In the genomic region with DNA sequence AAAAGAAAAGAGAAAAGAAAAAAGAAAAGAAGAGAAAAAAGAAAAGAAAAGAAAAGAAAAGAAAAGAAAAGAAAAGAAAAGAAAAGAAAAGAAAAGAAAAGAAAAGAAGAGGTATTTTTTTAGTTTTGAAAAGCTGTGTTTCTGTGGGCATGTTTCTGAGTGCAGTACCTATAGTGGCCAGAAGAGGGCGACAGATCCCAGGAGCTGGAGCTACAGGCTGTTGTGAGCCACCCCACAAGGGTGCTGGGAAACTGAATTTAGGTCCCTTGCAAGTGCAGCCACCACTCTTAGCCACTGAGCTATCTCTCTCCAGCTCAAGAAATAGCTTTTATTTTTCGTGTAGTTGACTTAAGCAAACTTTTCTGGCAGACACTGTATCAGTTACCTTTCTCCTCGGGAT, we compare ENCODE assay signal across 10 mouse cellular contexts. TPM values are rescaled to one million over a fixed set of nuclear protein-coding genes. Genes with fewer than 3 reads are reported as not detected.
DNase-seq lines count a peak whose midpoint lies in the region; ATAC-seq and TF ChIP-seq lines count a peak whose summit lies in the region.
"Had no signal": no experiment of that assay in that cellular context is flagged by ENCODE, and none has a peak within 500 bp of the region (broad histone marks: within the 10 kb centered on the region; RNA-seq: fewer than 3 reads in every experiment).

No protein-coding gene starts in this region.

- H3K9ac ChIP-seq in forebrain, embryonic 15.5 days (replicated peaks): no peak overlapping the region
- H3K9ac ChIP-seq: heart, embryonic 13.5 days; midbrain, embryonic 12.5 days had no signal

- TF ChIP-seq CTCF in lung, adult 2 months (IDR thresholded peaks at IDR 0.05; ENCODE audit: insufficient read depth, low read length): peak; percentile 71
- peak; percentile 72 for TF ChIP-seq CTCF in brain, embryonic 14.5 days (IDR thresholded peaks at IDR 0.05; ENCODE audit: borderline replicate concordance, extremely low read depth, insufficient read depth, insufficient read length)

- H3K9me3 ChIP-seq in forebrain, embryonic 15.5 days: no peaks in the 10 kb centered on the region
- H3K9me3 ChIP-seq: heart, embryonic 13.5 days; midbrain, embryonic 12.5 days had no signal

- H3K4me1 ChIP-seq in lung, adult 2 months (ENCODE audit: control insufficient read depth, insufficient read depth, low read length): no peaks in the 10 kb centered on the region
- H3K4me1 ChIP-seq in forebrain, embryonic 15.5 days: peaks cover 6% of the 10 kb centered on the region
- H3K4me1 ChIP-seq: heart, embryonic 13.5 days had no signal

- H3K4me2 ChIP-seq in forebrain, embryonic 15.5 days (replicated peaks): no peak overlapping the region
- H3K4me2 ChIP-seq: heart, embryonic 13.5 days; midbrain, embryonic 12.5 days had no signal

- no peaks in the 10 kb centered on the region for H3K27me3 ChIP-seq in forebrain, embryonic 15.5 days
- H3K27me3 ChIP-seq: midbrain, embryonic 12.5 days had no signal

- WGBS in lung, adult 2 months: 60% methylated on average over 3 of the region's 3 CpGs
- WGBS in forebrain, embryonic 15.5 days: 57% methylated on average over 3 of the region's 3 CpGs

- no peak overlapping the region for H3K27ac ChIP-seq in forebrain, embryonic 15.5 days (replicated peaks)
- H3K27ac ChIP-seq: heart, embryonic 13.5 days; midbrain, embryonic 12.5 days had no signal

- no peak for TF ChIP-seq POLR2A in lung, adult 2 months (IDR thresholded peaks at IDR 0.05; ENCODE audit: borderline replicate concordance, extremely low read depth, low read depth, low read length)
- TF ChIP-seq POLR2A in brain, embryonic 14.5 days (IDR thresholded peaks at IDR 0.05; ENCODE audit: borderline replicate concordance, extremely low read depth, insufficient read depth, insufficient read length, poor library complexity, severe bottlenecking): no peak

- DNase-seq in cerebellum, postnatal 10 days: peak; percentile 49 to 64
- DNase-seq in cerebellum, adult 11 months: no peak
- DNase-seq in lung, adult 2 months: peak; percentile 43
- DNase-seq in lung, adult 18-20 months: no peak
- DNase-seq in brain, embryonic 14.5 days (ENCODE audit: low read depth): no peak
- DNase-seq in frontal cortex, postnatal 14 days (ENCODE audit: low spot score in 2 of 2): no peak

- peak; percentile 79 for ATAC-seq in megakaryocyte progenitor cell, adult 5-6 weeks (replicated peaks; ENCODE audit: poor library complexity)
- no peak for ATAC-seq in forebrain, embryonic 15.5 days (replicated peaks)

- H3K36me3 ChIP-seq in forebrain, embryonic 15.5 days: no peaks in the 10 kb centered on the region
- H3K36me3 ChIP-seq: heart, embryonic 13.5 days; midbrain, embryonic 12.5 days had no signal

- H3K4me3 ChIP-seq in lung, adult 2 months (replicated peaks; ENCODE audit: extremely low read depth, low read depth, low read length): no peak overlapping the region
- H3K4me3 ChIP-seq in forebrain, embryonic 15.5 days: no peak overlapping the region
- H3K4me3 ChIP-seq: heart, embryonic 13.5 days; midbrain, embryonic 12.5 days had no signal

RNA-seq across cellular contexts. Expression of gene Pdcd5, which starts 11.9 kb away (rescaled TPM):
- polyA plus RNA-seq in lung, adult 2 months (2012; rRNA removed): 33.1 and 45.9 TPM in 2 replicates
- polyA plus RNA-seq in brain, embryonic 14.5 days (2012; rRNA removed): 138 and 144 TPM in 2 replicates
- 133 and 147 TPM in 2 replicates for total RNA-seq in megakaryocyte progenitor cell, adult 5-6 weeks (2015)
- total RNA-seq in megakaryocyte progenitor cell, adult 5-6 weeks (2017): 68.4 and 77.5 TPM in 2 replicates
- polyA plus RNA-seq in forebrain, embryonic 15.5 days (2015; fragmentation: Nextera tagmentation; extraction: Ambion mirVana): 219 and 234 TPM in 2 replicates

Comparison
In these comparisons a context has a peak if more than half of its experiments do, and no peak if none do; other contexts are left out.
1. DNase-seq: peak in cerebellum, postnatal 10 days (2 of 2) and lung, adult 2 months (single experiment); none in cerebellum, adult 11 months (single experiment), lung, adult 18-20 months (0 of 2), brain, embryonic 14.5 days (single experiment) and frontal cortex, postnatal 14 days (0 of 2).